Mouse (Mus musculus) layer of hippocampus, postnatal 14 days (tissue): Measurements from ENCODE around the gene Fzd1. TPM values are rescaled to one million over a fixed set of nuclear protein-coding genes. Genes with fewer than 3 reads are reported as not detected.

Experiments
- DNase-seq, 2 experiments: peaks; one replicate each; pipeline ENCODE4 v3.0.0; 2021 to 2022; ENCODE audit warnings: low spot score in 2 of 2, mixed read lengths in 1 of 2
- microRNA-seq, 2 experiments: library from miRNA; unstranded; fragments of <30 nt; microRNA quantifications; one replicate each; pipeline ENCODE4 v1.2.0; 2021
- total RNA-seq, 2 experiments: library from RNA; stranded (reverse); gene quantifications; 2 replicates each; pipeline ENCODE4 v1.2.3; 2021

The Fzd1 gene
- total RNA-seq, 2 experiments from 2014 or later, result 16.5 to 20.1 TPM

DNA sequence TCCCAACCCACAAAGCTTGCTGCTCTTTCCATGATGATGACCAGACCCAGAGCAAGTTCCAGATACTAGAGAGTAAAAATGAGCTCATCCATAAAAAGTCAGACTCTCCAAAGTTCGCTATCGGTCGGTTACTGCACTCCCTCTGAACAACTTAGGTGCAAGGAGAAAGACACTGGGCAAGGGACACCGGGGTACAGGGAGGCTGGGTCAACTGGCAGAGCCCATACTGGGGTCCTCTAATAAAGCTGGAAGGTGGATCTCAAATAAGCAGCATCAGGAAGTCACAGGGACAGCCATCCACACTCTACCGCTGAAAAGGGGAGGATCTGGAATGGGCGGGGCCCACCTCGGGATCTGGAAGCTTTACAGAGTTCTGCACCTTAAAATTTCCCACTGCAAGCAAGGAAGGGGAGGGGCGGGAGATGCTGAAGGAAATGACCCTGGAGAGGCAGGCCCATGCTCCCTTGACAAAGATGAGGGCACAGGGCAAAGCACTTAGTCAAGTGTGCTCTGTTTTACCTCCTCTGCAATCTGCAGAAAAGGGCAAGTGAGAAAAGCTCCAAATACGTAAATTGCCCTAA, 3.0 kb downstream of the Fzd1 start:
- DNase-seq, result no peak

DNA sequence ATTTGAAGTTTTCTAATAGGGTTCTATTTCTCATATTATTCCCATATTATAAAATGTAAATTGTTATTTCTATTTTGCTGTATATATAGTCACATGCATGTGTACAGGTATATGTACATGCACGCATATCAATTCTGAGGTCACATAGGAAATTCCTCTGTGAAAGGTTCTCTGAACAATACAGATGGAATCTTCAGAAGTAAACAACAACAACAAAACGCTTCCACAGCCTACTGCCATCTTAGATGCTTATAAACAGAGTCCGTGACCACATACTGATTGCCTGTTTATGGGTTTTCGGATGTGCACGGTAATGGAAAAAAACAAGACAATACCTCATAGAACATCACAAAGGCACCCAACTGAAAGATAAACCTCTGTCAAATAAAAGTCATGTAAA, 4.7 kb downstream of the Fzd1 start:
- DNase-seq, result no peak

DNA sequence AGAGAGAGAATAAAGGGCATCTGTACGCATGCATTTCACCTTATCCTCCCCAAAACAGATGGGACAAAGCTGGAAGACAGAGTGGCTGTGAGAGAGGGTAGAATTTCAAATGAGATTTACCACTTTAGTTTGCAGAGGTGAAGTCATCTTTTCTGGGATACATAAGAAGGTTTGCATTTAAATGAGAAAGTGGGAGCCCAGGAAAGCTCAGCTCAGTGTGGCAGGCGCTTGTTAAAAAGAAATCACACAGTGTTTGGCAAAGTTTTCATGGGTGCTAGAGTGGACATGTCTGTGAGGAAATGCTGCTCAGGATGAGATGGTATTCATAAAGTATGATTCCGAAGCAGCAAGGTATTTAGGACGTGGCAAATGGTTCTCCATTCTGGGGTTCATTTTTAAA, 15.1 kb downstream of the Fzd1 start:
- no peak for DNase-seq

DNA sequence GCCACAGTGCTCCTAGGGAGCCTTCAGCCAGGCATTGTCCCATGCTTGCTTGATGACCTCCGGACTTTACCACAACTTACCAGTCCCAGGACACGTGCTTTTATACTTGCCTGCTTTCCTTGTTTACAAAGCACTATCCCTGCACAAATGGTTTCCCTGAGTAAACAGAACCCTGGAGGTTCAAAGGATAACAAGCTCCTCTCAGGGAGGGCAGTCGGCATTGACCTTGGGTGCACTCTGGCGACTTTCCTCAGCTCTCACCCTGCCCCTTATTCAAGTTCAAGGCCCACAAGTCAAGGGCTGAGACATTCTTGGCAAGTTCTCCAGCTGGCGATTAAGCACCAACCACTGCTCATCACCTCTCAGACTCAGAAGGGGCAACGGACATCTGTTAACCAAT, 20.8 kb downstream of the Fzd1 start:
- no peak for DNase-seq

DNA sequence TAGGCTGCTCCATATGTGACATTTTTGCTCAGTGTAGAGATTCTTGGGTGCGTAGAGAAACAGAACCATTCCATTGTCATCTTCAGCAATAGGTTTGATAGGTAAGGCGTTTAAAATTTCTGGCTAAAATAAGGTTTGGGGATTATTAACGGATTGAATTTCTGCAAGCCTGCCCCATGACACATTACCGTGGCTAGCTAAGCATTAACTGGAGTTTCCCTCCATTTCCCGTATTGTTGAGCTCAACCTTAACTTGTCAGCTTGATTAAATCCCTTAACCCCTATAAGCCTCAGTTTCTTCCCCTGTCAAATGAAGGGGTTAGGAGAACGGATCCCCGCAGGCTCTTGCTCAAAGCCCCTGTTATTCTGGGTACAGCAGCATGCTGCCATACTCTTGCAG, 22.4 kb downstream of the Fzd1 start:
- no peak for DNase-seq

DNA sequence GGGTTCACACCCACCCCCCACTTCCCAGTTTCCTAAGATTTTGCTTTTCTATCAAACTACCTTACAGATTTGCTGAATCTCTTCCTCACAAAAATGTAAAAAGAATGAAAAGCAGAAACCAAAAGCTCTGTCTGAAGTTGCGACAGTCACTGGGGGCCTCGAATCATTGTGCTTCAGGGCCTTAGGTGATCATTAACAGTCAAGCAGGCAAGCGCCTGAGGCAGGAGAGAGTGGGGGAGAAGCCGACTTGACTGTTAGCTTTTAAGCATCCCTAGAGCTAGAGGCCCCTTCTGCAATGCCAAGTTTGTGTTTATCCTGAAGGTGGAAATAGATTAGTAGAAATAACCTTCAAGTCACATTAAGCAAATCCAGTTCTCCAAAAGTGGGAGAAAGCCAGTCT, 24.6 kb downstream of the Fzd1 start:
- DNase-seq, result no peak

DNA sequence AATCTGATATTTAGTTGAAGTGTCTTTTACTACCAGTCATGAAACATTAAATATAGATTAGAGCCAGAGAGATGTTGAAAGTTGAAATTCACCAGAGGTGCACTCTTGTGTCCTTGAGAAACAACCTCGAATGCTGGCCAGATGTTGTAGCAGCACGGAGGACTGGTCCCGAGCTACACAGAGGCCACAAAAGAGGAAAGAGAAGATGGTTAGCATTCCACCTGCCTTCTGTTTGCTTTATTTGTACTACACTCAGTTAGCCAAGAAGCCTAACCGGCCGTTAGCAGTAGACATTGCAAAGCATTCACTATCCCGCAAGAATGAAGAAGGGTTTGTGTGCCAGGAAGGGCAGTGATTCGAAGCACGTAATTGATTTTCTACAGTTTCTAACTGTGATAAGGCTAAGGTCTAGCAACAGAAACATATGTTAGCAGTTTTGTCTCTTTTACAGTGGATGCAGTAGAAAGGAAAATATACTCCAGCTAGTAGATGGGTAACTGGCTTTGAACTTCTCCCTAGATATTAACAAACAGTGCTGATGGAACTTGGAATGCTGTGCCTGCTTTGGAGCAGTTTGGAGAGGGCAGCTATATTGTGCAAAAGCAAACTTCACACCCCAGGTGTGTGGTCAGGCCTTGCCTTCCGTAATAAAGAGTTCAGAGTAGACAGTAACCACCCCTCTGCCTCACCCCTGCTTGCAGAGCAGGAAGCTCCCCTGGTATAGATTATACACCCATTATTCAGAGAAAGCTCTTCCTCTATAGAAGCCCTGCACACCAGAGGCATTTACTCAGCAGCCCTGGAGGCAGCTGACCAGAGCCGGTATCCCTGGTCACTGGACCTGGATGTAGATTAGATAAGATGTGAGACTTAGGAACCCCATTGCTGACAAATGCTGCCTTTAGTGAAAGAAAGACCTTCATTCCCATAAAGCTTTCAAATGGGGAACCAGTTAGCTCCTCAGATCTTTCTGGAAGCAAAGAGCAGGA, 25.3 kb downstream of the Fzd1 start:
- no peak for DNase-seq

DNA sequence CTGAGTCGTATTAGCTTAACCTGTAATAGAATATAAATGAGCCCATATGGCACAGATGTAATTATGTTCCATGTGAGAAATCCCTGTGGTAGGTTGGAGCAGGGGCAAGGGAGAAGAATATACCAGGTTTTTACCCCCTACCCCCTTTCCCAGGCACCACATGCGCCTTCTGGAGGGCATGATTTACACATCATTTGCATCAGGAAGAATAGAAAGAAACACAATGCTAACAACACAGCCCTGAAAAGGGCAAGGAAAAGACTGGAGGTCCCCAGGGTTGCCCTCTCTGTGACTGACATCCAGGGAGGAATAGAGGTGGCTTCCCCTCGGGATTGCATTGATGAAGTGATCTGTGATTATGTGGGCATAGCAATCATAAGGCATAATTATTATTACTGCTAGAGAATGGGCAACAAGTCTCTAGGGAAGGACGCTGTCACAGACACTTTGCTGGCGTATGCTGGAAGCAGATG, 26.1 kb downstream of the Fzd1 start:
- DNase-seq, result no peak

DNA sequence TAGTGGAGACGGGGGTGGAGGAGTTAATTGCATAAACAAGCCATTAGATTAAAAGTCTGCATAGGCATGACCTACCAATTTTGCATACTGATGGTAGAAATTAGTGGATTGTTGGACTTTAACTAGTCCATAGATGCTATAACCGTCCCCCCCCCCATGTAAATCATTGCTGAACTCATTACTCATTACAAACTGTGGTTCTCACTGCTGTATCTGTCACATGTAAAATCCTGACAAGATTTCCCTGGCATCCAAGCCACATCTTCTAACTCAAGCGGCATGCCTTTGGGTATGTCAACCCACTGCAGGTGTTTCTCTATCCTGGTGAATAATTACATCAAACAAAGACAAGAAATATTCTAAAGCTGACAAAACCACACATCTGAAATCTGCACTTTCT, 26.8 kb downstream of the Fzd1 start:
- DNase-seq, result no peak

Small RNAs within 50 kb of the gene (microRNA-seq; reads per million reads assigned to microRNA genes)
- gene Gm44483, result 0 reads per million in 2 experiments
